Mouse (Mus musculus) embryonic facial prominence, embryonic 10.5 days (tissue): ENCODE results near the gene Cubn. TPM values are rescaled to one million over a fixed set of nuclear protein-coding genes. Genes with fewer than 3 reads are reported as not detected.

Source experiments
- DNase-seq: peaks from one replicate; pipeline ENCODE4 v3.0.0-alpha.2; 2017; ENCODE audit warnings: low spot score
- H3K27ac ChIP-seq: fragments of 300-500 bp; sonication (generic); replicated peaks from 2 replicates; pipeline ENCODE4 v1.5.1; 2016; ENCODE audit warnings: mild to moderate bottlenecking
- H3K27me3 ChIP-seq: fragments of 300-500 bp; sonication (generic); replicated peaks from 2 replicates; pipeline ENCODE4 v1.6.1; 2016; ENCODE audit warnings: low read depth, mild to moderate bottlenecking; ENCODE audit not compliant: poor library complexity, severe bottlenecking
- H3K36me3 ChIP-seq: fragments of 300-500 bp; sonication (generic); replicated peaks from 2 replicates; pipeline ENCODE4 v1.6.1; 2016; ENCODE audit warnings: mild to moderate bottlenecking, moderate library complexity
- H3K4me1 ChIP-seq: fragments of 300-500 bp; sonication (generic); 2 replicates; pipeline ENCODE4 v1.6.1; 2016
- H3K4me3 ChIP-seq: fragments of 300-500 bp; sonication (generic); 2 replicates; pipeline ENCODE4 v1.5.1; 2016; ENCODE audit warnings: mild to moderate bottlenecking, moderate library complexity
- H3K9me3 ChIP-seq: fragments of 300-500 bp; sonication (generic); 2 replicates; pipeline ENCODE4 v1.6.1; 2016; ENCODE audit warnings: mild to moderate bottlenecking
- WGBS: fragments of 180-500 bp; shearing (Covaris S2); methylation state at CpG from one replicate; pipeline ENCODE4 v1.1.7; 2016; 5-methylcytosine and 5-hydroxymethylcytosine counted together
- polyA plus RNA-seq: library from polyadenylated mRNA; unstranded; fragments of >200 nt; fragmentation: Nextera tagmentation; extraction: Ambion mirVana; gene quantifications from 2 replicates; pipeline ENCODE4 v1.2.1, GENCODE M21; 2016

Gene Cubn
- polyA plus RNA-seq, 1 experiment from 2014 or later, result 0.11 TPM

GRCm38 (mm10) chr2:13290661-13291060, 201.0 kb downstream of the Cubn start:
- whole genome bisulfite sequencing, result 5% methylated on average over 1 of the region's 1 CpGs
- DNase-seq, result no peak
- no peak overlapping the region for H3K27ac ChIP-seq

DNA sequence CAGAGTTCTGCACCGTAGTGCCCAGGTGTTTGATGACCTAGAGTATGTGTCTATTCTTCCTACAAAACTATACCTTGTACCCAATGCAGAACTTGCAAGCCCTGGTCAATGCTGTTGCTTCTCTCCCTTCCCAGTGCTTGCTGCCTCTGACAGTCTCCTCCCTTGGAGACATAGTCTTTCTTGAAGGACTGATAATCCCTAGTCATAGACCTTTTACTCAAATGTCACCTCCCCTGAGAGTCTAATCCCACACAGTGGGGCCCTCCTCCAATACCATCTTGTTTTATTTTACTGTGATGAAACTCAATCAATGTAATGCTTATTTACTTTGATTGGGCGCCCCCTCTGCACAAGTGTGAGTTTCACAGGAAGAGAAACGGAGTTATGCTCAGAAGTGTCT, 201.5 kb downstream of the Cubn start:
- H3K4me3 ChIP-seq, result no peak overlapping the region
- no peaks in the 10 kb centered on the region for H3K4me1 ChIP-seq
- no peak for DNase-seq
- no peak overlapping the region for H3K27ac ChIP-seq
- no peaks in the 10 kb centered on the region for H3K9me3 ChIP-seq
- 77% methylated on average over 3 of the region's 3 CpGs for WGBS
- H3K36me3 ChIP-seq, result no peaks in the 10 kb centered on the region
- no peaks in the 10 kb centered on the region for H3K27me3 ChIP-seq

More at GRCm38 (mm10) chr2:13290661-13291060, 201.0 kb downstream of the Cubn start:
- Histone ChIP-seq H3K9me3 (no peaks in the 10 kb centered on the region), H3K4me3 (no peak overlapping the region), H3K27me3 (no peaks in the 10 kb centered on the region), H3K4me1 (no peaks in the 10 kb centered on the region), H3K36me3 (no peaks in the 10 kb centered on the region)

GRCm38 (mm10) chr2:13278114-13278862, 213.3 kb downstream of the Cubn start:
- 62% methylated on average over 10 of the region's 10 CpGs for WGBS
- no peaks in the 10 kb centered on the region for H3K9me3 ChIP-seq
- H3K4me3 ChIP-seq, result no peak overlapping the region

DNA sequence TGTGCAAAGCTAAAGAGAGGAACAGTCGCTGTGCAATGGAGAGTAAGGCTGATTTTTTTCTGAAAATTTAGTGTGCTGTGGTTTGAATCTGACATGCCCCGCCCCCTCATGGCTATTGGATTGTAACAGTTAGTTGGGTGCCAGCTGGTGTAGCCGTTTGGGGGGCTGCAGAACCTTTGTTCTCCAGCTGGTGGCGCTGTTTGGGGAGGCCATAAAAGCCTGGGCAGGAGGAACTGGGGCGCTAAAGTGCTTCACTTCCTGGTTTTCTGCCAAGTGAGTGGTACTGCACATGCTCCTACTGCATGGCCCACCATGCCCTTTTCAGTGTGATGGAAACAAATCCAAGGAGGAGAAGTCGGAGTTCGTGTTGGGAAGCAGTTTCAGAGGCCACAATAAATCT, 215.7 kb downstream of the Cubn start:
- Histone ChIP-seq H3K36me3 (no peaks in the 10 kb centered on the region), H3K27me3 (no peaks in the 10 kb centered on the region), H3K4me1 (peaks cover 5% of the 10 kb centered on the region), H3K9me3 (no peaks in the 10 kb centered on the region), H3K27ac (no peak overlapping the region), H3K4me3 (no peak overlapping the region)
- WGBS, result 59% methylated on average over 7 of the region's 7 CpGs
- DNase-seq, result peak; percentile 30

More at GRCm38 (mm10) chr2:13278114-13278862, 213.3 kb downstream of the Cubn start:
- Histone ChIP-seq H3K27ac (no peak overlapping the region), H3K36me3 (no peaks in the 10 kb centered on the region), H3K27me3 (no peaks in the 10 kb centered on the region), H3K4me1 (no peaks in the 10 kb centered on the region)
- DNase-seq, result no peak

GRCm38 (mm10) chr2:13271165-13271957, 220.3 kb downstream of the Cubn start, which contains the start of gene Rsu1:
Rsu1 (minus strand) TSS chr2:13271415.
- peak within 1 kb of the TSS; percentile 69 for H3K4me3 ChIP-seq
- DNase-seq, result peak; percentile 95
- WGBS, result under 1% methylated on average over 37 of the region's 37 CpGs
- H3K4me1 ChIP-seq, result peaks cover 13% of the 10 kb centered on the region
- H3K36me3 ChIP-seq, result no peaks in the 10 kb centered on the region
- no peaks in the 10 kb centered on the region for H3K9me3 ChIP-seq
- peak within 1 kb of the TSS; percentile 89 for H3K27ac ChIP-seq
- no peaks in the 10 kb centered on the region for H3K27me3 ChIP-seq

DNA sequence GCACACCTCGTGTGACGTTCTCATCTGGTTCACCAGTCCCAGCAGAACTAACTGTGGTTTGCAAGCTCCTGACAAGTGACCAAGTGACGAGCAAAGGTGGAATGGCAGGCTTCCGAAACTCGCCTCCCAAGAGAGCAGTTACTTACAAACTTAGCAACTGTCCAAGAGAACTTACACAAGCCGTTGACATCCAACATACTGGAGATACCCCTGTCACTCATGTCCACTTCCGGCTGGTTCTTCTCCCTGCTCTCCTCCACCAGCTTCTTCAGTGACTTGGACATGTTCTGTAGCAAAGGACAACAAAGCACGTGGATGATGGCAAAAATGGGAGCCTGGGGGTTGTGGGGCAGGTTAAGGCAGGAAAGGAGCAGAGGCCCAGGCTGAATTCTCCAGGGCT, 220.9 kb downstream of the Cubn start:
- H3K36me3 ChIP-seq, result no peaks in the 10 kb centered on the region
- H3K9me3 ChIP-seq, result no peaks in the 10 kb centered on the region
- no peak for DNase-seq
- no peaks in the 10 kb centered on the region for H3K27me3 ChIP-seq
- WGBS, result 55% methylated on average over 8 of the region's 8 CpGs
- peaks cover 13% of the 10 kb centered on the region for H3K4me1 ChIP-seq
- peak overlapping the region; percentile 69 for H3K4me3 ChIP-seq
- peak overlapping the region; percentile 89 for H3K27ac ChIP-seq

- no peaks in the 10 kb centered on the region for H3K36me3 ChIP-seq
- no peak overlapping the region for H3K27ac ChIP-seq
- H3K4me3 ChIP-seq, result no peak overlapping the region
- H3K4me1 ChIP-seq, result peaks cover 13% of the 10 kb centered on the region
- H3K9me3 ChIP-seq, result no peaks in the 10 kb centered on the region
- 96% methylated on average over 4 of the region's 4 CpGs for WGBS
- no peaks in the 10 kb centered on the region for H3K27me3 ChIP-seq
- DNase-seq, result no peak
Observed at GRCm38 (mm10) chr2:13268681-13269293, 222.8 kb downstream of the Cubn start.

DNA sequence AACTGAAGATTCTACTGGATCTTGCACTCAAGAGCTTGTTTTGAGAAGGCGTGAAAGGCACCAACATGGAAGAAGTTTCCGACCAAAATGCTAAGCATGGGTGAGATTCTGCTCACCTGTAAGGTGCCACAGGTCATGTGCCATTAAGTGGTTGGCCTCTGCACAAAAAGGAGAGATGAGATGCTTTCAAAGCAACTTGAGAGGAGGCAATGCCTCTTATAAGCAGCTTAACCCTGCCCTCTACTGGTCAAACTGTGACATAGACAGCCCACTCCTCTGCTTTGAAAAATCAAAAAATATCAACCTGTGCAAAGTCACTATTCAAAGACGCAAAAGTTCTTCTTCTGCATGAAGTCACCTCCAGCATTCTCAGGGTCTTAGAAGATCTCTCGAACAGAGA, 226.7 kb downstream of the Cubn start:
- peak; percentile 38 for DNase-seq
- 47% methylated on average over 4 of the region's 4 CpGs for WGBS
- no peaks in the 10 kb centered on the region for H3K27me3 ChIP-seq
- H3K9me3 ChIP-seq, result no peaks in the 10 kb centered on the region
- no peaks in the 10 kb centered on the region for H3K4me1 ChIP-seq
- H3K36me3 ChIP-seq, result no peaks in the 10 kb centered on the region
- no peak overlapping the region for H3K27ac ChIP-seq
- no peak overlapping the region for H3K4me3 ChIP-seq

DNA sequence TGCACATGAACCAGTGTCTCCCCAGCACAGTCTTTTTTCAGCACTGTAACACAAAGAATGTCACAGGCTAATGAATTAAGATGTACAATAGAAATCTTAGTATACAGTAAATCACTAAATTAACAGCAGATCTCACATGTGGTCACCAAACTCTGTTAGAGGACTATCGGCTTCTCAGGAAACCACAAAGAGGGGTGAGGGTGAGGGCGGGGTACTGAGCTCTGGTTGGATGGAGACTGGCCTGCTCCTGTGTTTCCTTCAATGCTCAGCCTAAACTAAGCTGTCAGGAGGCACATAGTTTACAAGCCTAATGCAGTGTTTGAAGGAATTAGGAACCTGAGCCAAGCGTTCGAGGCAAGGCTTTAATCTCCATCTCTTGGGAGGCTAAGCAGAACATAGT, 228.5 kb downstream of the Cubn start:
- H3K27ac ChIP-seq, result no peak overlapping the region
- WGBS, result 76% methylated on average over 4 of the region's 4 CpGs
- no peak overlapping the region for H3K4me3 ChIP-seq

GRCm38 (mm10) chr2:13258606-13259005, 233.0 kb downstream of the Cubn start:
- 77% methylated on average over 2 of the region's 2 CpGs for WGBS
- Histone ChIP-seq H3K9me3 (no peaks in the 10 kb centered on the region), H3K4me3 (no peak overlapping the region), H3K36me3 (peaks cover 21% of the 10 kb centered on the region), H3K4me1 (no peaks in the 10 kb centered on the region), H3K27me3 (no peaks in the 10 kb centered on the region), H3K27ac (no peak overlapping the region)
- DNase-seq, result no peak

More for the DNA sequence above, 228.5 kb downstream of the Cubn start:
- no peaks in the 10 kb centered on the region for H3K9me3 ChIP-seq
- no peaks in the 10 kb centered on the region for H3K36me3 ChIP-seq
- DNase-seq, result no peak
- H3K4me1 ChIP-seq, result no peaks in the 10 kb centered on the region
- no peaks in the 10 kb centered on the region for H3K27me3 ChIP-seq

DNA sequence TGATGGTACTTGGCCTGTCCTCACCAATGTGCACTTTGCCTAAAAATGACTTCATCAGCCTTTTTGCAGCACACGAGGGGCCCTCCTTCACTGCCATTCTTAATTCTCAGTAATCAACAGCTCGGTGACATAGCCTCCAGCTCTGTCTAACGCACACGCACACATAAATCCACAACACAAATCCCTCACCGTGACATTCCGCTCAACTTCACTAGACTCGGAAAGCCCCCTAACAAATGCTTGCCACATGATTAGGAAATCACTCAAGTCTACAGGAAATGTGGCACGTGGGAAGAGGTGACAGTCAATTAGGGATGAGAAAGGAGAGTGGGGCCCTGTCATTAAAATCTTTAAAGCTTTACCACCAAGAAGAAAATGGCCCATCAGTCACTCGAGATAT, 250.9 kb downstream of the Cubn start:
- Histone ChIP-seq H3K27me3 (no peaks in the 10 kb centered on the region), H3K4me3 (no peak overlapping the region), H3K4me1 (peaks cover 12% of the 10 kb centered on the region), H3K36me3 (0 out of 2 replicates have a peak, but pooled peaks cover 4% of the 10 kb centered on the region), H3K27ac (no peak overlapping the region), H3K9me3 (no peaks in the 10 kb centered on the region)
- WGBS, result 65% methylated on average over 9 of the region's 9 CpGs
- DNase-seq, result no peak

DNA sequence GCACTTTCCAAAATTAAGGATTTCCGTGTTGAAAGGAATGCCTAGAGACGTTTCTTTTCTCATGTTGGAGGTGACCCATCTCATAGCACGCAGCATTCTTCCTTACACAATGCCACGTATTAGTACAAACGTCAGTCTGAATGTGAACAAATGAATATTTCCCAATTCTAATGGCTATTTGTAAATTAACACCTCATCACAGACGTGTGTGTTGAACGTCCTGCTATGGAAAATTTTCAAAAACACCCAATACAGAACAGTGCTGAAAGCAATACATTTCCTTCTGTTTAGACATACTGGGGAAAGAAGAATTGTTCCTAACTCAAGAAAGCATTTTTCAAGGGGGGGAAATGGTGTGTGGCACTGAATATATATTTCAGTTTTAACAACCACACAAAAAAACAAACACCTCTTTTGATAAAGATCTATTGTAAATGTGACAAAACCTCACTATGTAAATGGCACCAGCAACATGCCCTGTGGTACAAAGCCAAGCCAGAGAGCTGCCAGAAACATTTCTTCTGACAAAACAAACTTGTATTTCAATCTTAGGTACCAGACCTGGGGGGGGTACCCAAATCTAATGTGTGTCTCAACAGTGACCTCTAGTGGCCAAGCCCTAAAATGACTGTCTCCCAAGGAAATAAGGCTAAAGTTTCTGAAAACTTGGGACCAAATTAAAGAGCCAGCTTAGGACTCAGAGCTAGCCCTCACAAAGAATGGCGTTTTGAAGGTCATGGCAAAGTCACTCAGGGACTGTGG, 254.3 kb downstream of the Cubn start:
- peak; percentile 51 for DNase-seq
- peaks cover 16% of the 10 kb centered on the region for H3K4me1 ChIP-seq
- no peak overlapping the region for H3K27ac ChIP-seq
- no peaks in the 10 kb centered on the region for H3K27me3 ChIP-seq
- H3K4me3 ChIP-seq, result no peak overlapping the region
- WGBS, result 71% methylated on average over 8 of the region's 8 CpGs
- H3K9me3 ChIP-seq, result no peaks in the 10 kb centered on the region
- H3K36me3 ChIP-seq, result no peaks in the 10 kb centered on the region
